Comparison of ENCODE assay signal across 9 mouse cellular contexts in the genomic region with DNA sequence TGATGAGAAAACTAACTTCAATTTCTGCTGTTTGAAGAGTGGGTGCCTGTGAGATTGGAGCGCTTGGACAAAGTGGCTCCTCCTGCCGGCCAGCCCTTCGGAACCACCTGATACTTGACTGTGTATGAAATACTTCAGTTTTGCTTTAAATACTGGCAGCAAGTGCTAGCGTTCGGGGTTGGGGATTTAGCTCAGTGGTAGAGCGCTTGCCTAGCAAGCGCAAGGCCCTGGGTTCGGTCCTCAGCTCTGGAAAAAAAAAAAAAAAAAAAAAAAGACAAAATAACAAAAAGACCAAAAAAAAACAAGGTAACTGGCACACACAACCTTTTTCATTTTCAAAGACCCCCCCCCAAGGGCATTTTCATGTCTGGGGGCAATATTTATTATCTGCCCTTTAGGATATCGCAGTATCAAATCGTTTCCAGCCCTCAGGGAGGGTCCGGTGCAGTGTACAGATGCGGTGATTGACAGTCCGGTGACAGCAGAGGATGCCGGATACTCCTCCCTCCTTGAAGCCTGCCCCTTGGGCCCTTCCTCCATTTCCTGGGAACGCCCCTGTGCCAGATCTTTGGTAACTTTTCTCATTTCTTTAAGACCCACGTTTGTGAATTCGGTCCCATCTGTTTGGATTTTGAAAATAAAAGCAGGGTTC. TPM values are rescaled to one million over a fixed set of nuclear protein-coding genes. Genes with fewer than 3 reads are reported as not detected.
DNase-seq lines count a peak whose midpoint lies in the region; ATAC-seq and TF ChIP-seq lines count a peak whose summit lies in the region.
"Had no signal": no experiment of that assay in that cellular context is flagged by ENCODE, and none has a peak within 500 bp of the region (broad histone marks: within the 10 kb centered on the region; RNA-seq: fewer than 3 reads in every experiment).

No protein-coding gene starts in this region.

- H3ac ChIP-seq in myocyte (ENCODE audit: control insufficient read depth, insufficient read length), result peak overlapping the region; percentile 78

- H3K4me2 ChIP-seq in myocyte (ENCODE audit: low read depth), result peak overlapping the region; percentile 80

- peaks cover 8% of the 10 kb centered on the region; the same call in 1 of the 2 replicates for H3K4me1 ChIP-seq in spleen, adult 2 months (ENCODE audit: control insufficient read depth, insufficient read depth, insufficient read length)
- H3K4me1 ChIP-seq in hindbrain, embryonic 10.5 days (replicated peaks), result peaks cover 15% of the 10 kb centered on the region

- H3K9me3 ChIP-seq in hindbrain, embryonic 10.5 days, result no peaks in the 10 kb centered on the region

- intact Hi-C loops in left cerebral cortex, postnatal 36 days (cut with DNase I), result no loop called here

- H3K27ac ChIP-seq in spleen, adult 2 months (ENCODE audit: insufficient read depth, low read length), result peak overlapping the region; percentile 85
- H3K27ac ChIP-seq in hindbrain, embryonic 10.5 days, result peak overlapping the region; percentile 89

- H3K27me3 ChIP-seq in spleen, adult 2 months (ENCODE audit: control insufficient read depth, insufficient read depth, low read length), result no peaks in the 10 kb centered on the region
- H3K27me3 ChIP-seq in hindbrain, embryonic 10.5 days (ENCODE audit: insufficient read depth, poor library complexity, severe bottlenecking), result no peaks in the 10 kb centered on the region
- no peaks in the 10 kb centered on the region for H3K27me3 ChIP-seq in myocyte (ENCODE audit: control insufficient read depth, insufficient read depth, insufficient read length)

- peaks cover 13% of the 10 kb centered on the region for H3K36me3 ChIP-seq in spleen, adult 2 months (ENCODE audit: control insufficient read depth, insufficient read depth, low read length)
- H3K36me3 ChIP-seq in hindbrain, embryonic 10.5 days, result peaks cover 28% of the 10 kb centered on the region
- peaks cover 4% of the 10 kb centered on the region for H3K36me3 ChIP-seq in myocyte (ENCODE audit: control insufficient read depth, insufficient read depth)

- peak; percentile 84 for ATAC-seq in common myeloid progenitor, adult 5-6 weeks (replicated peaks; ENCODE audit: low read depth, poor library complexity, severe bottlenecking)

- no peak for TF ChIP-seq POLR2A in spleen, adult 2 months (IDR thresholded peaks at IDR 0.05; ENCODE audit: low read depth, low read length)
- TF ChIP-seq POLR2A in myocyte (IDR thresholded peaks at IDR 0.05; ENCODE audit: insufficient read length, low read depth), result no peak

- WGBS in spleen, adult 2 months, result 11% methylated on average over 17 of the region's 17 CpGs
- 5% methylated on average over 17 of the region's 17 CpGs for WGBS in hindbrain, embryonic 10.5 days

- no peak for DNase-seq in spleen, adult 2 months (ENCODE audit: low read depth in 1 of 2, low spot score in 2 of 2)
- DNase-seq in spleen, postnatal 36 days (ENCODE audit: low spot score in 2 of 2), result no peak
- no peak for DNase-seq in hindbrain, embryonic 10.5 days (ENCODE audit: low spot score)
- peak; percentile 69 to 84 for DNase-seq in left cerebral cortex, postnatal 36 days (ENCODE audit: low spot score in 2 of 2)
- DNase-seq in gastrocnemius, adult 8-10 months (ENCODE audit: low spot score in 2 of 2), result no peak
- no peak for DNase-seq in spleen, postnatal 10 days (ENCODE audit: low spot score in 2 of 2)

- peak overlapping the region; percentile 97 for H3K4me3 ChIP-seq in spleen, adult 2 months (ENCODE audit: extremely low read depth, insufficient read depth, insufficient read length)
- peak overlapping the region; percentile 76 for H3K4me3 ChIP-seq in hindbrain, embryonic 10.5 days
- H3K4me3 ChIP-seq in myocyte, result peak overlapping the region; percentile 79

- TF ChIP-seq CTCF in spleen, adult 2 months (IDR thresholded peaks at IDR 0.05; ENCODE audit: extremely low read depth, insufficient read depth, insufficient read length, insufficient replicate concordance), result no peak

- peaks cover 12% of the 10 kb centered on the region for H3K79me2 ChIP-seq in myocyte (ENCODE audit: control insufficient read depth, insufficient read depth)

TF ChIP-seq in myocyte, 11 proteins besides CTCF, POLR2A, EP300 and RAD21:
- TF ChIP-seq TCF12 (IDR thresholded peaks at IDR 0.05; ENCODE audit: insufficient read depth, poor library complexity, severe bottlenecking) (no peak), POLR2AphosphoS2 (IDR thresholded peaks at IDR 0.05; ENCODE audit: insufficient read length, low read depth) (no peak), E2F4 (IDR thresholded peaks at IDR 0.05; ENCODE audit: insufficient read depth) (no peak), REST (IDR thresholded peaks at IDR 0.05; ENCODE audit: insufficient read depth, insufficient read length) (no peak), MYOD1 (IDR thresholded peaks at IDR 0.05; ENCODE audit: control insufficient read depth in 1 of 3, insufficient read length in 2 of 3, low read depth in 2 of 3) (no peak), SRF (IDR thresholded peaks at IDR 0.05; ENCODE audit: control insufficient read depth, insufficient read length, low read depth) (no peak), MAX (IDR thresholded peaks at IDR 0.05; ENCODE audit: low read depth) (no peak), MYOG (IDR thresholded peaks at IDR 0.05; ENCODE audit: control insufficient read depth in 1 of 3, insufficient read depth in 1 of 3, insufficient read length in 2 of 3, low read depth in 2 of 3) (no peak), TCF3 (IDR thresholded peaks at IDR 0.05; ENCODE audit: insufficient read length, low read depth) (no peak), CEBPB (IDR thresholded peaks at IDR 0.05; ENCODE audit: insufficient read depth, poor library complexity, severe bottlenecking) (no peak), USF1 (IDR thresholded peaks at IDR 0.05; ENCODE audit: low read depth) (no peak)

RNA-seq across cellular contexts. Expression of gene LTO1, which starts 0.5 kb away (rescaled TPM):
- 8.4 and 9.3 TPM in 2 replicates for polyA plus RNA-seq in spleen, adult 2 months (2012; rRNA removed)
- 42.8 and 51.7 TPM in 2 replicates for total RNA-seq in common myeloid progenitor, adult 5-6 weeks (2017)
- 30.5 and 33.0 TPM in 2 replicates for polyA plus RNA-seq in hindbrain, embryonic 10.5 days (2016; fragmentation: Nextera tagmentation; extraction: Ambion mirVana)
- total RNA-seq in left cerebral cortex, postnatal 36 days (2021), result 10 to 100 TPM; 23.7 to 32.4 TPM
- 15.4 TPM for polyA plus RNA-seq in myocyte (2012; fragmentation: generic; extraction: Trizol)
- total RNA-seq in gastrocnemius, adult 8-10 months (2022), result 1 to 10 TPM; 7.8 to 8.9 (median 8.7) TPM

RNA-seq across cellular contexts. Expression of gene Fgf15, which starts 18.1 kb away (rescaled TPM):
- polyA plus RNA-seq in spleen, adult 2 months (2012; rRNA removed), result not detected in 2 replicates
- not detected in 2 replicates for total RNA-seq in common myeloid progenitor, adult 5-6 weeks (2017)
- 43.4 and 55.3 TPM in 2 replicates for polyA plus RNA-seq in hindbrain, embryonic 10.5 days (2016; fragmentation: Nextera tagmentation; extraction: Ambion mirVana)
- not detected for total RNA-seq in left cerebral cortex, postnatal 36 days (2021)
- polyA plus RNA-seq in myocyte (2012; fragmentation: generic; extraction: Trizol), result not detected
- total RNA-seq in gastrocnemius, adult 8-10 months (2022), result not detected
- total RNA-seq: layer of hippocampus, postnatal 14 days had no signal

RNA-seq across cellular contexts. Expression of gene Ccnd1, which starts 25.3 kb away (rescaled TPM):
- polyA plus RNA-seq in spleen, adult 2 months (2012; rRNA removed), result 34.9 and 35.0 TPM in 2 replicates
- total RNA-seq in common myeloid progenitor, adult 5-6 weeks (2017), result 15.9 and 18.0 TPM in 2 replicates
- polyA plus RNA-seq in hindbrain, embryonic 10.5 days (2016; fragmentation: Nextera tagmentation; extraction: Ambion mirVana), result 166 and 220 TPM in 2 replicates
- total RNA-seq in left cerebral cortex, postnatal 36 days (2021), result 10 to 100 TPM; 41.8 to 55.4 TPM
- 36.6 TPM for polyA plus RNA-seq in myocyte (2012; fragmentation: generic; extraction: Trizol)
- total RNA-seq in gastrocnemius, adult 8-10 months (2022), result 1 to 10 TPM; 2.3 to 6.9 (median 4.0) TPM

Comparison
In these comparisons a context has a peak if more than half of its experiments do, and no peak if none do; other contexts are left out.
1. DNase-seq: peak in left cerebral cortex, postnatal 36 days (2 of 2); none in spleen, adult 2 months (0 of 2), spleen, postnatal 36 days (0 of 2), hindbrain, embryonic 10.5 days (single experiment), gastrocnemius, adult 8-10 months (0 of 2) and spleen, postnatal 10 days (0 of 2).
2. Peak in every context shown above with its lines, with median percentiles within 50 percentile points of each other: H3K4me3 ChIP-seq.